Mouse (Mus musculus): Measurements from ENCODE around the gene 4930523C07Rik.

Gene 4930523C07Rik

GRCm38 (mm10) chr1:160045056-160045715 lies 1.0 kb downstream of the 4930523C07Rik start:
- DNase-seq (ENCODE audit: extremely low read depth, insufficient read length, low spot score), result no peak

- DNase-seq (ENCODE audit: extremely low read depth, insufficient read length, low spot score), result no peak
Observed at GRCm38 (mm10) chr1:160045971-160046370, 1.8 kb downstream of the 4930523C07Rik start.

GRCm38 (mm10) chr1:160046786-160047185 lies 2.6 kb downstream of the 4930523C07Rik start:
- DNase-seq (ENCODE audit: extremely low read depth, insufficient read length, low spot score), result no peak

- no peak for DNase-seq (ENCODE audit: extremely low read depth, insufficient read length, low spot score)
Observed at GRCm38 (mm10) chr1:160047481-160047931, 3.3 kb downstream of the 4930523C07Rik start.

DNA sequence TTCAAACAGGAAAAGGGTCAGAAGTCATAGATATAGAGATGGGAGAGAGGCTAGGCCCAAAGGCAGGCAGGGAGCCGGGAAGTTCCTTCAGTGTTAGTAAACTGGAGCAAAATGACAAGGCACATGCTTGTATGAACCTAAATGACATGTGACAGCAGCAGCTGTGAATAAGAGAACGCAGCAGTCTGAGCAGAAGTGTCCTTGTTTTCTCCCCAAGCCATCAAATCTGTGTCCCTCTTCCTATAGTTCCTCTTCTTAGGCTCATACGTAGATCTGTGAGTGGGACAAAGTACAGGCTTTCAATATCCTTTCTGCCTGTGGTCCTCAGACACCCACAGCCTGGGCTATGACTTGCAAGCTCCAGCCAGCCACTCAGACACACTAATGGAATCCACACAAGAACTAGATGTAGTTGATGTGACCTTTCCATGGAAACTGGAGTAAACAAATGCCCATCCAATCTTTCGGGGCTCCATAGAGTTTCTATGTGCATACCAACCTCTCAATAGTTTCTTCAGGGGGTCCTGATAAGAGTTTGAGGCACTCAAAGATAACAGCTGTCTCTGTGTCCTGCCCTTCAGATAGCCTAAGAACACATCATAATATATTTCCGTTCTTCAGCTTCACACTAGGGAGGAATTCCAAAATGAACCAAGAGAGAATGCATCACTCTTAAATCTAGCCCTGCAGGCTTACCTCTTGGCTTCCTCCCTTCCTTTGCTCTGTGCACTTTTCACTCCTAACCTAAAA lies 5.1 kb downstream of the 4930523C07Rik start:
- no peak for DNase-seq (ENCODE audit: extremely low read depth, insufficient read length, low spot score)

- DNase-seq (ENCODE audit: extremely low read depth, insufficient read length, low spot score), result no peak
Observed at GRCm38 (mm10) chr1:160050898-160051297, 6.7 kb downstream of the 4930523C07Rik start.

GRCm38 (mm10) chr1:160052556-160053315 lies 8.6 kb downstream of the 4930523C07Rik start:
- DNase-seq (ENCODE audit: extremely low read depth, insufficient read length, low spot score), result no peak

DNA sequence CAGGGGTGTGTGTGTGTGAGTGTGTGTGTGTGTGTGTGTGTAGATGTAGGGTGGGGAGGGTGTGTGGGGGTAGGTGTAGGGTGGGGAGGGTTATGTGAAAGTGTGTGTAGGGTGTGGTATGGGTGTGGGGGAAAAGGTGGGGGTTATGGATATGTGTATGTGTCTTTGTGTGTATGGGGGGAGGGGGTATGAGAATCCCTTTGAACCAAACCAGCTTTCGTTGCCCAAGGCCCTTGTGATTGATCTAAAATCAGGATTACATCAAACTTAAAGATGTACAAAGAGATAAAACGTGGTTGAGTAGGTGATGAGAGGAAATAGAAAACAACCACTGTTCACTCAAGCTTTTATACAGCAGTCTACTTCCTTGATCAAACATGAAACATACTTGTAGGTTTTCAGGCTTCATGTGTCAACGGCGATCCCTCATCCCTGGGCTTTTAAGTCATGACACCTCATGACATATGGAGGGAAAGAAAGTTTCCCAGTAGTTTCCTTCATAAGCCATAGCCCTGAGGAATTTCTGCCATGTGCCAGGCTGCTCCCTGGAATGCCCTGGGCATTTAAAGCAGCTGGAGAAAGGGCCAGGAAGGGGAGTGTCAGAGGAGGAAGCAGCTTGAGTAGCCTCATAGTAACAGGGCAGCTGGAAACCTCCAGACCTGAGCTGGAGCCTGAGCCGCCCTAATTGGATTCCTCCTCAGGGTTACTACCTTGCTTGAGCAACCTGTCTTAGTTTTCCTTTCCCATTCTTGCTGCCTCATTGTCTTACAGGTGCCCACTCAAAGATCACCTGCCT lies 9.5 kb downstream of the 4930523C07Rik start:
- no peak for DNase-seq (ENCODE audit: extremely low read depth, insufficient read length, low spot score)

GRCm38 (mm10) chr1:160054366-160055078 lies 10.3 kb downstream of the 4930523C07Rik start:
- DNase-seq (ENCODE audit: extremely low read depth, insufficient read length, low spot score), result no peak

- DNase-seq (ENCODE audit: extremely low read depth, insufficient read length, low spot score), result no peak
Observed at GRCm38 (mm10) chr1:160057657-160058056, 13.5 kb downstream of the 4930523C07Rik start.

DNA sequence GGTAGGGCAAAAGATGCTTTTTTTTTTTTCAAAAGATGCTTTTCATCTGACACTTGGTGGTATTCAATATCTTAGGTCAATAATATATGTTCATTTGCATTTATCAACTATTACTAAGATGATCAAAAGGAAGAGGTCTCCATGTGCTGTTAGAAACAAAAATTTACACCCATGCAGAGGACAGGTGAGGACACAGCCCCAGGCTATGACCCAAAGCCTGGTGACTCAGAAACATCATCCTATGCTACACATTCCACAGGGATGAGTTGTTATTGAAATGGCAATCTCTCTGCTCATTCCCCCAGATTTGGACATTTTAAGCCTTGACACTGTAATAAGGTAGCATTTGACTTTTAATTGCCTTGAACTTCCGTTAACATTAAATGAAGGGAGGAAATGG lies 15.7 kb downstream of the 4930523C07Rik start:
- DNase-seq (ENCODE audit: extremely low read depth, insufficient read length, low spot score), result no peak

- peak; percentile 41 for DNase-seq (ENCODE audit: extremely low read depth, insufficient read length, low spot score)
Observed at GRCm38 (mm10) chr1:160060542-160060941, 16.4 kb downstream of the 4930523C07Rik start.

- no peak for DNase-seq (ENCODE audit: extremely low read depth, insufficient read length, low spot score)
Observed at GRCm38 (mm10) chr1:160061321-160061720, 17.1 kb downstream of the 4930523C07Rik start.

DNA sequence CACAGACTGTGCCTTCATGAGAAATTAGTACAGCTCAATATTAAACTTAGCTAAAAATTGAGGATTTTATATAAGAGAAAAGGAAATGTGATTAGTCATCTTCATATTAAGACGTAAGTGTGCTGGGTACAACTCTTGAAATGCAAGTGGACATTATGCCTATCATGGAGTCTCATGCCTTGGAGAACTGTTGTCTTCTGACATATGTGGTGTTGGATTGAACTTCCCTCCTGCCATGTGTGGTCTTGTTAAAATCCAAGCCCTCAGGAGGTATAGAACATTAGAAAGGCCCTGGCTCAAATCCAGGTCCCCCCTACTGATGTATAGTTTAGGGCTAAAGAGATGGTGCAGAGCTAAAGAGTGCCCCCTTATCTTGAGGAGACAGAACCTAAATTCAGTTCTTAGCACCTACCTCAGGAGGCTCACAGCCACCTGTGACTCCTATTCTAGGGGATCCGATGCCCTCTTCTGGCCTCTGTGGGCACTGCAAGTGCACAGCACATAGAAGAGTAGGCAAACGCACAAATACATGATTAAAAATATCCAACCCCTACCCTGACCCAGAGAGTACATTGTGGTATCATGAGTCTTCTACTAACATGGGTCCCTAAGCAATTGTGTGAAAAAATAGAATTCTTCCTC lies 17.7 kb downstream of the 4930523C07Rik start:
- no peak for DNase-seq (ENCODE audit: extremely low read depth, insufficient read length, low spot score)

DNA sequence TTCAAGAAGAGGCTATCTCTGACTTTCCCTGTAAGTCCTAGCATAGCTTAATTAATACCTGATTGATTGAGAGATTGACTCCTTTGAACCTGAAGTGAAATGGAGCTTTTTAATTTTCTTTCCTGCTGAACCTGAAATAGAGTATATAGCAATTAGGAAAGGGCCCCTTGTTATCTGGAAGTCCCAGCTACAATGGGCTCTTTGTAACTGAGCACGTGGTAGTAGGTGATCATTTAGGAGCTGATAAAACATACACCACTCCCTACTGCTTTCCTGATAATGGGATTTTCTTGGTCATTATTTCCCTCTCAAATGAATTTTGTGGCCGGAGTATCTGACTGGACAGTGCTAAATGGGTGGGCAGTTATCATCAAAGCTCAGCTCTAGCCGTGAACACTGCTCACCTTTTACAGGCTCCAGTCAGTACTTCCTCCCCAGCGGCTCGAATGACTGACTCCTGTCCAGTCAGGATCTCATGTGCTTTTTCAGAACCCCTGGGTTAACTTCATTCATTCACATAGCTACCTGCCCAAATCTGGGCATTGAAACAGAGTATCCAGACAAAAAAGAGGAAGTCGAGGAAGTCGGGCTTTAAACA lies 20.5 kb downstream of the 4930523C07Rik start:
- no peak for DNase-seq (ENCODE audit: extremely low read depth, insufficient read length, low spot score)

DNA sequence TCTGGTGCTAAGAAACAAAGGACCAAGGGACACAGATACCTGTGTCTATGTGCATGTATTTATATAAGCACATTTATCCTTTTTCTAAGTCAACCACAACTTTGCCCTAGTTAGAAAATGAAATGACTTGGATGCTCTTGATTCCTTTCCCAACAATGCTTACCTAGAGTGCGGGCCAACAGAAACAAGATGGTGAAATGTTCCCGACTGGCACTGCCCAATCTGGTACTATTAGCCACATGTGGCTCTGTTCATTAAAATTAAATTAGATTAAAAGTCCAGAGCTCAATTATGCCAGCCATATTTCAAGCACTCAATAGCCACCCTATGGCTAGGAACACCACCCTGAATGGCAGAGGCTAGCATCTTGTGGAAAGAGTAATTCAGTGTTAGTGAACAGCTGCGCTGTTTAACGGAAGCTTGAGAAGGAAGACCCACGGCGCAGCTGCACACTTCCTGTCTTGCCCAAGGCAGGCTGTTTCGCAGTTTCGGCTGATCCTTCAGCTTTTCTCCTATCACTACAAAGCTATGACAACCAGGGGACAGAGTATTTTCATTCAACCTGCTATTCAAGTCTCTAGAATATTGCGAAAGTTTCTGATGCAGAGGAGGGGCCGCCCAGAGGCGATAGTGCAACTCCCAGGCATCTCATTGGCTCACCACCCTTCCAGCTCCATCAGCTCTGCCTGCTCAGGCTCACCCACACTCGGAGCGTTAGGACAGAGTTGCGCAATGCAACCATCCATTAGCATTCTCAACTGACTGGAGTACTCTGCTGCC lies 34.9 kb downstream of the 4930523C07Rik start:
- no peak for DNase-seq (ENCODE audit: extremely low read depth, insufficient read length, low spot score)

DNA sequence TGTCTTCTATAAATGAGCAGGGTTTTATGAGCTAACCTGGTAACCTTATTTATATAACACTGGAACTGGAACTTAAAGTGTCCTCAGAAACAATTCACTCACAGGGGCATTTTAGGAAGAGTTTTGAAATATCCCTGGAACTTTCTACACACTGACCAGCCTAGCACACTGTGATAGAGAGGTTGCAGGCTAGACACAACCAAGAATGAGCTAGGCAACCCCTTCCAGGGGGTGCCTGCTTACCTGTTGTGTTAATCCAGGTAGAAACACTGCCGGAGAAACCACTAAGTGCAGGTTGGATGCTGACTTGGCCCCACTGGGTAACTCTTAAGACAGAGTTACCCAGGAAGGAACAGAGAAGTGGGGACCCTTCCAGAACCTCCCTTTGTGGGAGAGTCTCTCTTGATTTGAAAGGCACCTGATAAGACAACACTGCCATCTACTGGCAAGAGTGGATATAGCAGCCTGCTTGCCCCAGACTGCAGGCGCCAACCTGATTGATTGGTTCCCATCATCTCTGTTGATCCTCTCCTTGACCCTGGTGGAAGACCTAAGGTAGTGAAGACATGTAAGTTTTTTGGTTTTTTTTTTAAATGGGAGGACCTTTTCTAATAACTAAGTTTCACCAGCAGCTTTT lies 36.7 kb downstream of the 4930523C07Rik start:
- peak; percentile 26 for DNase-seq (ENCODE audit: extremely low read depth, insufficient read length, low spot score)

DNA sequence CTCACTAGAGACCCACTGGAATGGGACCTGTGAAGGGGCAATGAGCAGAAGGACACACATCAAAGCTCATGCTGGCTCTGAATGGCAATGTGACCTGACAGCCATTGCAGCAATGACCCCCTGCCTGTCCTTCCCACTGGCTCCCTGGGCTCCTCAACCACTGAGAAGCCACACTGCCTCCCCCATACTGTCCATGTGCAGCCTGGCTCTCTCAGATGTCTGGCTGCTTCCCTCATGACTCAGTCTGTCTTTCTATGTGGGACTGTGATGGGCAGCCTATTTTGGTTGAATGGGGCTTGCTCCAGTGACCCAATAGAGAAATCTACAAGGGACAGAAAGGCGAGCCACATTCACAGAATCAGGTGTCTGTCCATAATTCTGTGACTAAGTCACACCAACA lies 38.5 kb downstream of the 4930523C07Rik start:
- no peak for DNase-seq (ENCODE audit: extremely low read depth, insufficient read length, low spot score)
